Mouse (Mus musculus) forebrain, embryonic 12.5 days (tissue): ENCODE measurements around the gene Atp6v1g1. TPM values are rescaled to one million over a fixed set of nuclear protein-coding genes. Genes with fewer than 3 reads are reported as not detected.
A peak's percentile ranks its signal among the peaks of the same experiment; 100 is the strongest.

Experiments
- ATAC-seq: fragments of 200-750 bp; cut with Nextera tagmentation; 2 replicates; pipeline ENCODE4 v1.8.0; 2017; ENCODE audit warnings: moderate TSS enrichment; ENCODE audit not compliant: low FRiP score
- H3K27ac ChIP-seq: fragments of 300-500 bp; sonication (generic); 2 replicates; pipeline ENCODE4 v1.5.1; 2016; ENCODE audit warnings: mild to moderate bottlenecking
- H3K27me3 ChIP-seq: fragments of 300-500 bp; sonication (generic); 2 replicates; pipeline ENCODE4 v1.6.1; 2016; ENCODE audit warnings: mild to moderate bottlenecking
- H3K36me3 ChIP-seq: fragments of 300-500 bp; sonication (generic); replicated peaks from 2 replicates; pipeline ENCODE4 v1.6.1; 2016; ENCODE audit warnings: mild to moderate bottlenecking
- H3K4me1 ChIP-seq: fragments of 300-500 bp; sonication (generic); 2 replicates; pipeline ENCODE4 v1.6.1; 2016
- H3K4me2 ChIP-seq: fragments of 300-500 bp; sonication (generic); 2 replicates; pipeline ENCODE4 v1.6.1; 2016; ENCODE audit warnings: mild to moderate bottlenecking, moderate library complexity
- H3K4me3 ChIP-seq: fragments of 300-500 bp; sonication (generic); replicated peaks from 2 replicates; pipeline ENCODE4 v1.5.1; 2016; ENCODE audit warnings: mild to moderate bottlenecking
- H3K9ac ChIP-seq: fragments of 300-500 bp; sonication (generic); 2 replicates; pipeline ENCODE4 v1.6.1; 2016; ENCODE audit warnings: mild to moderate bottlenecking
- H3K9me3 ChIP-seq: fragments of 300-500 bp; sonication (generic); 2 replicates; pipeline ENCODE4 v1.6.1; 2016
- WGBS: fragments of 180-500 bp; shearing (Covaris S2); methylation state at CpG from one replicate; pipeline ENCODE4 v1.1.7; 2016; 5-methylcytosine and 5-hydroxymethylcytosine counted together
- polyA plus RNA-seq: library from polyadenylated mRNA; unstranded; fragments of >200 nt; fragmentation: Nextera tagmentation; extraction: Ambion mirVana; gene quantifications from 2 replicates; pipeline ENCODE4 v1.2.1, GENCODE M21; 2016

Gene Atp6v1g1
- polyA plus RNA-seq, 1 experiment from 2014 or later: 346 TPM

- no peak for ATAC-seq
- peaks cover 55% of the 10 kb centered on the region for H3K36me3 ChIP-seq
Measured at GRCm38 (mm10) chr4:63552865-63553264, 8.3 kb downstream of the Atp6v1g1 start.

GRCm38 (mm10) chr4:63553789-63554576 lies 9.4 kb downstream of the Atp6v1g1 start:
- Histone ChIP-seq H3K4me2 (no peak overlapping the region), H3K36me3 (peaks cover 49% of the 10 kb centered on the region)
- WGBS: 34% methylated on average over 4 of the region's 4 CpGs

More at GRCm38 (mm10) chr4:63552865-63553264, 8.3 kb downstream of the Atp6v1g1 start:
- Histone ChIP-seq H3K27ac (no peak overlapping the region), H3K9me3 (no peaks in the 10 kb centered on the region), H3K9ac (no peak overlapping the region), H3K4me3 (no peak overlapping the region), H3K4me1 (peaks cover 18% of the 10 kb centered on the region), H3K27me3 (no peaks in the 10 kb centered on the region), H3K4me2 (no peak overlapping the region)
- 89% methylated on average over 1 of the region's 1 CpGs for WGBS

GRCm38 (mm10) chr4:63554616-63555015 lies 10.0 kb downstream of the Atp6v1g1 start:
- no peak for ATAC-seq
- peaks cover 28% of the 10 kb centered on the region for H3K4me1 ChIP-seq
- H3K27ac ChIP-seq: no peak overlapping the region
- no peak overlapping the region for H3K9ac ChIP-seq
- H3K9me3 ChIP-seq: no peaks in the 10 kb centered on the region
- no peak overlapping the region for H3K4me3 ChIP-seq
- peaks cover 3% of the 10 kb centered on the region; the same call in 1 of the 2 replicates for H3K27me3 ChIP-seq
- WGBS: 53% methylated on average over 3 of the region's 3 CpGs
- H3K36me3 ChIP-seq: peaks cover 43% of the 10 kb centered on the region
- no peak overlapping the region for H3K4me2 ChIP-seq

More at GRCm38 (mm10) chr4:63553789-63554576, 9.4 kb downstream of the Atp6v1g1 start:
- Histone ChIP-seq H3K4me3 (no peak overlapping the region), H3K9ac (no peak overlapping the region), H3K9me3 (no peaks in the 10 kb centered on the region), H3K4me1 (peaks cover 21% of the 10 kb centered on the region), H3K27me3 (no peaks in the 10 kb centered on the region), H3K27ac (no peak overlapping the region)
- no peak for ATAC-seq

GRCm38 (mm10) chr4:63555111-63555510 lies 10.5 kb downstream of the Atp6v1g1 start:
- WGBS: 96% methylated on average over 2 of the region's 2 CpGs
- ATAC-seq: no peak
- H3K4me1 ChIP-seq: peaks cover 32% of the 10 kb centered on the region
- peaks cover 40% of the 10 kb centered on the region for H3K36me3 ChIP-seq
- no peak overlapping the region for H3K4me3 ChIP-seq
- no peaks in the 10 kb centered on the region for H3K9me3 ChIP-seq
- no peak overlapping the region for H3K9ac ChIP-seq
- H3K4me2 ChIP-seq: no peak overlapping the region
- H3K27ac ChIP-seq: no peak overlapping the region
- peaks cover 8% of the 10 kb centered on the region; the same call in 1 of the 2 replicates for H3K27me3 ChIP-seq

DNA sequence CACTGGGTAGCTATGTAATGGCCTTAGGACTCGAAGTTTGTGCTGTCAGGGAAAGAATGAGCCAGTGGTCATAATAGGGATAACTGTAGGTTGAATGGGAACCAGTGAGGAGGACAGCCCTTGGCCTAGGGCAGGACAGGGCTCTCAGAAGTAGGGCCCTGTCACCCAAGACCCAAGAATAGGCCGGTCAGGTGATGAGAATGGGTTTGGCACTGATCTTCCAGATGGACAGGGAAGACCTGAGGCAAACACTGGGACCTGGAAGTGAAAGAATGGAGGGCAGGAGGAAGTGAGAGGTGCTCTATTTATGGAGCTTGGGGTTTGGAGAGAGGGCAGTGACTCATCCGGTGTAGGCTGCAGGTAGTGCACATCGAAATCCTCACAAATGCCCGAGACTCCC lies 12.1 kb downstream of the Atp6v1g1 start:
- H3K9me3 ChIP-seq: no peaks in the 10 kb centered on the region
- H3K36me3 ChIP-seq: peaks cover 29% of the 10 kb centered on the region
- WGBS: 64% methylated on average over 5 of the region's 5 CpGs
- no peak for ATAC-seq
- no peak overlapping the region for H3K4me3 ChIP-seq
- peaks cover 40% of the 10 kb centered on the region for H3K4me1 ChIP-seq
- peaks cover 9% of the 10 kb centered on the region; the same call in 1 of the 2 replicates for H3K27me3 ChIP-seq
- no peak overlapping the region for H3K4me2 ChIP-seq
- H3K9ac ChIP-seq: no peak overlapping the region
- no peak overlapping the region for H3K27ac ChIP-seq

GRCm38 (mm10) chr4:63557124-63558059 lies 12.8 kb downstream of the Atp6v1g1 start:
- Histone ChIP-seq H3K9ac (no peak overlapping the region), H3K27me3 (peaks cover 9% of the 10 kb centered on the region; the same call in 1 of the 2 replicates), H3K4me2 (peak overlapping the region; percentile 80), H3K9me3 (no peaks in the 10 kb centered on the region), H3K4me1 (peaks cover 40% of the 10 kb centered on the region), H3K27ac (no peak overlapping the region), H3K36me3 (peaks cover 22% of the 10 kb centered on the region), H3K4me3 (peak overlapping the region; percentile 72; the same call in 1 of the 2 replicates)
- ATAC-seq: no peak
- WGBS: 24% methylated on average over 16 of the region's 16 CpGs

DNA sequence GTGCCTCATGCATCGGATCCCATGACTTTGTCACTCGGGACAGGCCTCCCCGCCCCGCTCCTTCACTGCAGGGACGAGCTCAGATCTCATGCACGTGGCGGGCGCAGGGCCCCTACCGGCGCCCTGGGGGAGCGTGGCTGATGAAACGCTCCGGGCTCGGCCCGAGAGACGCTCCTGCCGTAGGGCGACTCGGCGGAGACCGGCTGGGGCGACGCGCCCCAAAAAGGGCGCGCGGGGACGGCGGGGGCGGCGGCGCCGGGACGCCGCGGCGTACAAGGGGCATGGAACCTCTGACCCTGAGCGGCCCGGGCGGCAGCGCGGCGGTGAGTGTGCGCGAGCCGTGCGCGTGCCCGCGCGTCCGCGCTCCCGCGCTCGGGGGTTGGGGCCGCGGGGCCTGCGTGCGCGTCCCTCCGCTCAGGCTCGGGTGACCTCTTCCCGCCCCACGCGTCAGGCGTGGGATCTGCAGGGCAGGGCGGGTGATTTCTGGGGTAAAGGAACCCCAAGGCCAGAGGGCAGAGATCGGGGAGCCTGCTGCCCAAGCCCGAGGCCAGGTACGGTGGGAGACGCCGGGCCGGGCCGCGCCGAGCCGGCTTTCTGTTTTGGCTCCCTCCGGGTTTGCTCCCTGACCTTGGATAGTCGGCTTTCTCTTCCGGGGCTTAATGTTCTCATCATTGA lies 14.0 kb downstream of the Atp6v1g1 start, which contains the start of gene Tmem268:
Tmem268 (plus strand) TSS at position 375 of the 675 bp plus-strand sequence.
- H3K4me2 ChIP-seq: peak within 1 kb of the TSS; percentile 80
- peaks cover 9% of the 10 kb centered on the region; the same call in 1 of the 2 replicates for H3K27me3 ChIP-seq
- H3K4me3 ChIP-seq: peak within 1 kb of the TSS; percentile 72
- peak; percentile 85 for ATAC-seq
- H3K27ac ChIP-seq: no peak within 1 kb of the TSS
- H3K4me1 ChIP-seq: peaks cover 39% of the 10 kb centered on the region
- no peaks in the 10 kb centered on the region for H3K9me3 ChIP-seq
- H3K9ac ChIP-seq: peak within 1 kb of the TSS; percentile 83
- peaks cover 13% of the 10 kb centered on the region; the same call in 1 of the 2 replicates for H3K36me3 ChIP-seq
- under 1% methylated on average over 75 of the region's 81 CpGs for WGBS

GRCm38 (mm10) chr4:63559127-63559697 lies 14.6 kb downstream of the Atp6v1g1 start:
- ATAC-seq: peak; percentile 20; the same call in 1 of the 2 replicates
- WGBS: 42% methylated on average over 9 of the region's 9 CpGs
- Histone ChIP-seq H3K4me1 (peaks cover 35% of the 10 kb centered on the region), H3K9me3 (no peaks in the 10 kb centered on the region), H3K4me2 (peak overlapping the region; percentile 80), H3K4me3 (peak overlapping the region; percentile 72), H3K36me3 (peaks cover 8% of the 10 kb centered on the region; the same call in 1 of the 2 replicates), H3K9ac (peak overlapping the region; percentile 83), H3K27me3 (peaks cover 9% of the 10 kb centered on the region; the same call in 1 of the 2 replicates), H3K27ac (no peak overlapping the region)

GRCm38 (mm10) chr4:63560079-63560478 lies 15.5 kb downstream of the Atp6v1g1 start:
- Histone ChIP-seq H3K4me2 (no peak overlapping the region), H3K4me3 (no peak overlapping the region), H3K27ac (no peak overlapping the region), H3K9me3 (no peaks in the 10 kb centered on the region), H3K9ac (no peak overlapping the region), H3K27me3 (peaks cover 9% of the 10 kb centered on the region; the same call in 1 of the 2 replicates), H3K36me3 (peaks cover 1% of the 10 kb centered on the region; the same call in 1 of the 2 replicates), H3K4me1 (peaks cover 35% of the 10 kb centered on the region)
- WGBS: 48% methylated on average over 8 of the region's 8 CpGs
- ATAC-seq: no peak

DNA sequence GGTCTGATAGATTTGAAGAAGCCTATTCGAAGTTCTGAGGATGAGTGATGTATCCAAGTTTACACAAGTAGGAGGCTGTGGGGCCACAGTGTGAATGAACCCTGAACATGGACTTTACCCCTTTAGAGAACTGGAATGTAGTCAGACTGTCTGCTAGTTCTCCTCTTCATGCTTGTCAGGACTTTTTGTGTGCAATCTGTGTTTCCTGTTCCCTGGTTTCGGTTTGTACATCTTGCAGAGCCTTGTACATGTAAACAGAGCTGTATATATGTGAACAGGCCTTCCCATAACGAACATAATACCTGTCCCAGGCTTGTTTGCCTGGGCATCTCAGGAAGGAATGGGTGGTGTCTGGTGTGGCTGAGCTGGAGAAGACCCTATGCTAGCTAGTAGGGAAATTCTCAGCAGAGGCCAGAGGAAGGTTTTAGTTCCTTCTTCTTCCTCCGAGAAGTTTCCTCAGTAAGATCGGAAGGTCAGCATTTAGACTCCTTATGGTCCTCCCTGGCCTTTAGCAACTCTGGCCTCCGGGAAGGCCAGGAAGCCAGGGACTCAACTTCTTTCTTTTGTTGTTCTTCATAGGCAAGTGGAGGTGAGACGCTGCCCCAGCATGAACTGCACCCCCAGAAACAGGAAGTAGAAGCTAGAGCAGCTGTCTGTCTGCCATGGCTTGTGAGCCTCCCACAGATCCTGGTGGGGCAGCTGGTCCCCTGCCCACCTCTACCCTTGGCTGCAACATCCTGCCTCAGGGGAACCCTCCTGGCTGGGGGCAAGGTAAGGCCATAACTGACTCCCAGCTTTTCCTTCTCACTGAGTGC lies 17.5 kb downstream of the Atp6v1g1 start:
- H3K4me3 ChIP-seq: no peak overlapping the region
- H3K27me3 ChIP-seq: peaks cover 9% of the 10 kb centered on the region; the same call in 1 of the 2 replicates
- no peak overlapping the region for H3K27ac ChIP-seq
- H3K9me3 ChIP-seq: no peaks in the 10 kb centered on the region
- H3K4me2 ChIP-seq: no peak overlapping the region
- no peak for ATAC-seq
- H3K36me3 ChIP-seq: no peaks in the 10 kb centered on the region
- no peak overlapping the region for H3K9ac ChIP-seq
- peaks cover 33% of the 10 kb centered on the region for H3K4me1 ChIP-seq
- 85% methylated on average over 7 of the region's 7 CpGs for WGBS
